Mouse (Mus musculus): ENCODE results near the gene Msmp. TPM values are rescaled to one million over a fixed set of nuclear protein-coding genes. Genes with fewer than 3 reads are reported as not detected.

Gene Msmp
- polyA plus RNA-seq, 1 experiment = not detected

DNA sequence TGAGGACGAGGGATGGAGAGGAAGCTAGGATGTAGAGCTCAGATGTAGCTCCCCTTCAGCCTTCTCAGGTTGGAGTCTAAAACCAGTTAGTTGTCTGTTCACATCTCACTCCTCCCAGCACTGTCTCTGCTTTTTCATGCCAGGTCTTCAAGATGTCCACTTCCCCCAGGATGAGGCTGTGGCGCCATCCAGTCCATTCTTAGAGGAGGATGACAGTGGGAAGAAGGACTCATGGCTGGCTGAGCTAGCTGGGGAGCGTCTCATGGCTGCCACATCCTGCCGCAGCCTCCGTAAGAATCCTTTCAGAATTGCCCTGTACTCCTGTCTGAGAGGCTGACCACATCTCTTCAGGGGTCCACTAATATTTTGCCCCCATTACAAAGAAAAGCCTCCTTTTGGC, 3.6 kb downstream of the Msmp start:
- Histone ChIP-seq H3K79me3 (ENCODE audit: low read depth) (peaks cover 3% of the 10 kb centered on the region), H3K79me2 (ENCODE audit: control insufficient read depth, insufficient read depth) (peaks cover 33% of the 10 kb centered on the region), H3ac (ENCODE audit: control insufficient read depth, insufficient read length, low read depth) (no peak overlapping the region), H3K27me3 (ENCODE audit: control insufficient read depth, insufficient read depth, insufficient read length) (no peaks in the 10 kb centered on the region), H3K36me3 (ENCODE audit: control insufficient read depth, insufficient read depth) (peaks cover 33% of the 10 kb centered on the region), H3K4me3 (ENCODE audit: insufficient read depth, poor library complexity, severe bottlenecking) (no peak overlapping the region)
- no peak for TF ChIP-seq MYOG (IDR thresholded peaks at IDR 0.05; ENCODE audit: control insufficient read depth, extremely low read depth, insufficient read length)
- TF ChIP-seq MYOD1 (IDR thresholded peaks at IDR 0.05; ENCODE audit: control insufficient read depth, insufficient read length, low read depth) = no peak
- TF ChIP-seq CEBPB (IDR thresholded peaks at IDR 0.05; ENCODE audit: low read depth) = no peak
- no peak for TF ChIP-seq MAX (IDR thresholded peaks at IDR 0.05)
- TF ChIP-seq CTCF (IDR thresholded peaks at IDR 0.05; ENCODE audit: control insufficient read depth, insufficient read depth, insufficient read length) = no peak

- peak overlapping the region; percentile 75 for H3K4me3 ChIP-seq (ENCODE audit: insufficient read depth, poor library complexity, severe bottlenecking)
- no peak for TF ChIP-seq USF1 (IDR thresholded peaks at IDR 0.05; ENCODE audit: low read depth)
- no peak for TF ChIP-seq CTCF (IDR thresholded peaks at IDR 0.05; ENCODE audit: control insufficient read depth, insufficient read depth, insufficient read length)
- TF ChIP-seq FOSL1 (IDR thresholded peaks at IDR 0.05; ENCODE audit: insufficient read depth, low read length, poor library complexity, severe bottlenecking) = no peak
- no peak for TF ChIP-seq MAX (IDR thresholded peaks at IDR 0.05)
- no peak for TF ChIP-seq MYOG (IDR thresholded peaks at IDR 0.05; ENCODE audit: control insufficient read depth, extremely low read depth, insufficient read length)
- no peak for TF ChIP-seq CEBPB (IDR thresholded peaks at IDR 0.05; ENCODE audit: low read depth)
- no peak for TF ChIP-seq MYOD1 (IDR thresholded peaks at IDR 0.05; ENCODE audit: control insufficient read depth, insufficient read length, low read depth)
- no peaks in the 10 kb centered on the region for H3K27me3 ChIP-seq (ENCODE audit: control insufficient read depth, insufficient read depth, insufficient read length)
- H3K79me2 ChIP-seq (ENCODE audit: control insufficient read depth, insufficient read depth) = peaks cover 33% of the 10 kb centered on the region
- peaks cover 3% of the 10 kb centered on the region for H3K79me3 ChIP-seq (ENCODE audit: low read depth)
- H3K36me3 ChIP-seq (ENCODE audit: control insufficient read depth, insufficient read depth) = peaks cover 33% of the 10 kb centered on the region
- peak overlapping the region; percentile 21 for H3ac ChIP-seq (ENCODE audit: control insufficient read depth, insufficient read length, low read depth)
These were observed 4.6 kb downstream of the Msmp start for GRCm38 (mm10) chr4:43579731-43580130.

- H3K4me3 ChIP-seq (ENCODE audit: insufficient read depth, poor library complexity, severe bottlenecking) = peak overlapping the region; percentile 75
- H3K79me2 ChIP-seq (ENCODE audit: control insufficient read depth, insufficient read depth) = peaks cover 33% of the 10 kb centered on the region
- peaks cover 3% of the 10 kb centered on the region for H3K79me3 ChIP-seq (ENCODE audit: low read depth)
- TF ChIP-seq MYOD1 (IDR thresholded peaks at IDR 0.05; ENCODE audit: control insufficient read depth, insufficient read length, low read depth) = no peak
- no peak for TF ChIP-seq FOSL1 (IDR thresholded peaks at IDR 0.05; ENCODE audit: insufficient read depth, low read length, poor library complexity, severe bottlenecking)
- no peak for TF ChIP-seq USF1 (IDR thresholded peaks at IDR 0.05; ENCODE audit: low read depth)
- TF ChIP-seq MAX (IDR thresholded peaks at IDR 0.05) = no peak
- TF ChIP-seq MYOG (IDR thresholded peaks at IDR 0.05; ENCODE audit: control insufficient read depth, extremely low read depth, insufficient read length) = no peak
- TF ChIP-seq CTCF (IDR thresholded peaks at IDR 0.05; ENCODE audit: control insufficient read depth, insufficient read depth, insufficient read length) = no peak
- TF ChIP-seq CEBPB (IDR thresholded peaks at IDR 0.05; ENCODE audit: low read depth) = no peak
- peak overlapping the region; percentile 99 for H3ac ChIP-seq (ENCODE audit: control insufficient read depth, insufficient read length, low read depth)
- H3K27me3 ChIP-seq (ENCODE audit: control insufficient read depth, insufficient read depth, insufficient read length) = no peaks in the 10 kb centered on the region
- peaks cover 32% of the 10 kb centered on the region for H3K36me3 ChIP-seq (ENCODE audit: control insufficient read depth, insufficient read depth)
These were observed 5.0 kb downstream of the Msmp start for GRCm38 (mm10) chr4:43579256-43579655.

- Histone ChIP-seq H3ac (ENCODE audit: control insufficient read depth, insufficient read length, low read depth) (peak within 1 kb of the TSS; percentile 99), H3K4me3 (ENCODE audit: insufficient read depth, poor library complexity, severe bottlenecking) (peak within 1 kb of the TSS; percentile 75), H3K27me3 (ENCODE audit: control insufficient read depth, insufficient read depth, insufficient read length) (no peaks in the 10 kb centered on the region), H3K79me2 (ENCODE audit: control insufficient read depth, insufficient read depth) (peaks cover 33% of the 10 kb centered on the region), H3K79me3 (ENCODE audit: low read depth) (peaks cover 3% of the 10 kb centered on the region), H3K36me3 (ENCODE audit: control insufficient read depth, insufficient read depth) (peaks cover 31% of the 10 kb centered on the region)
- TF ChIP-seq USF1 (IDR thresholded peaks at IDR 0.05; ENCODE audit: low read depth) = no peak
- TF ChIP-seq CEBPB (IDR thresholded peaks at IDR 0.05; ENCODE audit: low read depth) = no peak
- no peak for TF ChIP-seq FOSL1 (IDR thresholded peaks at IDR 0.05; ENCODE audit: insufficient read depth, low read length, poor library complexity, severe bottlenecking)
- peak; percentile 28 for TF ChIP-seq MAX (IDR thresholded peaks at IDR 0.05)
These were observed 5.7 kb downstream of the Msmp start, which contains the start of the genes Rgp1 and Gba2 for GRCm38 (mm10) chr4:43578376-43579204. Gene Rgp1, plus strand, starts transcription at chr4:43578715. Gene Gba2, minus strand, starts transcription at chr4:43578873.

DNA sequence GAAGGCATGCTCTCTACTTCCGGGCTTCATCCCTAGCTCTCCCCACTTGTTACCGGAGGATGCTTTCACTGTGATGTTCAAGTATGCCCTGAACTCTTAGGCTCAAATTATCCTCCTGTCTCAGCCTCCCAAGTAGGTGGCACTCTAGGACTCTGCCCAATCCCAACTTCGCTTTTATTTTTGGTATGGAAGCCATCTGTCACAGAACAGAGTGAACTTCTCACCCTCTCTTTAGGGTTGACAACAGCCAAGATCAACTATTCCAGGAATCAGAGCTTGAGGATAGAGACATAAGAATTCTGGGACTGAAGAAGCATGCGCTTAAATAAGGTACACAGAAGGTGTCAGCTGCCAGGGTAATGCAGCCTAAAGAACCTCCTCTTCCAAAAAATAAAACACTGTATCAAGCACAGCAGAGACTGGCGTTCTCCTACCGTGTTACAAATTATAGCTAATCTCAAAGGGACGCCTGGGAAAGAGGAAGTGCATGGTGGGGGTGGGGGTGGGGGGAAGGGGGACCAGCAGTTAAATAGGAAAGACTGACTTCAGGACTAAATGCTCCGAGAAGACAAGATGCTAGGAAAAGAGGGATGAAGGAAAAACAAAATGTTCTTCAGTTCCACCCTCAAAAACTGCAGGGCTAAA, 6.9 kb downstream of the Msmp start:
- H3K79me3 ChIP-seq (ENCODE audit: low read depth) = peaks cover 3% of the 10 kb centered on the region
- H3K79me2 ChIP-seq (ENCODE audit: control insufficient read depth, insufficient read depth) = peaks cover 33% of the 10 kb centered on the region
- peaks cover 23% of the 10 kb centered on the region for H3K36me3 ChIP-seq (ENCODE audit: control insufficient read depth, insufficient read depth)
- H3ac ChIP-seq (ENCODE audit: control insufficient read depth, insufficient read length, low read depth) = peak overlapping the region; percentile 99
- TF ChIP-seq CEBPB (IDR thresholded peaks at IDR 0.05; ENCODE audit: low read depth) (no peak), USF1 (IDR thresholded peaks at IDR 0.05; ENCODE audit: low read depth) (no peak), FOSL1 (IDR thresholded peaks at IDR 0.05; ENCODE audit: insufficient read depth, low read length, poor library complexity, severe bottlenecking) (no peak), MAX (IDR thresholded peaks at IDR 0.05) (no peak), CTCF (IDR thresholded peaks at IDR 0.05; ENCODE audit: control insufficient read depth, insufficient read depth, insufficient read length) (no peak), MYOD1 (IDR thresholded peaks at IDR 0.05; ENCODE audit: control insufficient read depth, insufficient read length, low read depth) (no peak), MYOG (IDR thresholded peaks at IDR 0.05; ENCODE audit: control insufficient read depth, extremely low read depth, insufficient read length) (no peak)
- H3K4me3 ChIP-seq (ENCODE audit: insufficient read depth, poor library complexity, severe bottlenecking) = peak overlapping the region; percentile 75
- H3K27me3 ChIP-seq (ENCODE audit: control insufficient read depth, insufficient read depth, insufficient read length) = no peaks in the 10 kb centered on the region

All from C2C12 (cell line).